Mouse (Mus musculus): ENCODE data around the gene Atrnl1.

DNA sequence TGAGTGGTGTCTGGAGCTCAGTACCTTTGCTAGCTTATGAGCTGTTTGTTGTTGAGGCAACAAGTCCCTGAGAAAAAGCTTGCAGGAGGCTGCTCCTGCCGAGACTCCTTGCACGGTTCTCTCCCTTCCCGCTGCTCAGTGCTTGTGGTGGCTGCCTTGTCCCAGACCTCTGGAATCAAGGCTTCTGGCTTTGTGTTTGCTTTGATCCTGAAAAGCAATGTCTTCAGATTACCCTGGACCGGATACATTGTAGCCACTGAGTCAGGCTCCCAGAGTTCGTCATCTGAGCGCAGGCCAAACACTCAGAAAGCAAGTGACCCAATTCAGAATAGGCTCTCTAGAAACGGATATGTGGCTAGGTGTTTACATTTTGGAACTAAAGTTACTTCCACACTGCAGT, 35.8 kb upstream of the Atrnl1 start:
- TF ChIP-seq POLR2A (IDR thresholded peaks at IDR 0.05; ENCODE audit: borderline replicate concordance, control insufficient read depth, low read depth, low read length), result no peak
- no peak for TF ChIP-seq CTCF (IDR thresholded peaks at IDR 0.05; ENCODE audit: control insufficient read depth, insufficient read depth, low read length)

Data from bone marrow, adult 2 months (tissue).